In genomic region chr8:26265366-26265765, GRCm38 (mm10) we compare ENCODE assay signal across 11 mouse cellular contexts.
A peak's percentile ranks its signal among the peaks of the same experiment; 100 is the strongest.
DNase-seq lines count a peak whose midpoint lies in the region; ATAC-seq and TF ChIP-seq lines count a peak whose summit lies in the region.
"Had no signal": no experiment of that assay in that cellular context is flagged by ENCODE, and none has a peak within 500 bp of the region (broad histone marks: within the 10 kb centered on the region; RNA-seq: fewer than 3 reads in every experiment).

No protein-coding gene starts in this region.

- no peak overlapping the region for H3K27ac ChIP-seq in lung, postnatal 0 days (ENCODE audit: low read length)
- peak overlapping the region; percentile 54 for H3K27ac ChIP-seq in embryonic fibroblast, embryonic 13.5 days (ENCODE audit: insufficient read depth, low read length)
- peak overlapping the region; percentile 81 for H3K27ac ChIP-seq in limb, embryonic 11.5 days (replicated peaks; ENCODE audit: low read depth, low read length)
- H3K27ac ChIP-seq in neural tube, embryonic 15.5 days (replicated peaks), result peak overlapping the region; percentile 6; the same call in 1 of the 2 replicates

- TF ChIP-seq CTCF in lung, postnatal 0 days (IDR thresholded peaks at IDR 0.05), result no peak
- TF ChIP-seq CTCF in embryonic fibroblast, embryonic 13.5 days (IDR thresholded peaks at IDR 0.05; ENCODE audit: borderline replicate concordance, insufficient read depth, low read length), result no peak

- H3K36me3 ChIP-seq in lung, postnatal 0 days (ENCODE audit: insufficient read depth, low read length), result no peaks in the 10 kb centered on the region
- H3K36me3 ChIP-seq in limb, embryonic 11.5 days (ENCODE audit: control insufficient read depth, insufficient read depth, low read length), result no peaks in the 10 kb centered on the region
- H3K36me3 ChIP-seq in neural tube, embryonic 15.5 days, result no peaks in the 10 kb centered on the region
- H3K36me3 ChIP-seq: heart, embryonic 12.5 days had no signal

- TF ChIP-seq POLR2A in embryonic fibroblast, embryonic 13.5 days (IDR thresholded peaks at IDR 0.05; ENCODE audit: low read depth, low read length), result no peak

- ATAC-seq in lung, postnatal 0 days, result no peak
- peak; percentile 26; the same call in 1 of the 2 replicates for ATAC-seq in limb, embryonic 11.5 days (ENCODE audit: insufficient number of reproducible peaks, low FRiP score, low TSS enrichment, low read depth)
- ATAC-seq in neural tube, embryonic 15.5 days (ENCODE audit: low FRiP score), result peak; percentile 53; the same call in 1 of the 2 replicates

- TF ChIP-seq EP300 in lung, postnatal 0 days (IDR thresholded peaks at IDR 0.05), result no peak

- WGBS in lung, postnatal 0 days, result 59% methylated on average over 8 of the region's 8 CpGs
- 12% methylated on average over 8 of the region's 8 CpGs for WGBS in limb, embryonic 11.5 days
- 10% methylated on average over 8 of the region's 8 CpGs for WGBS in neural tube, embryonic 15.5 days

- no peaks in the 10 kb centered on the region for H3K9me3 ChIP-seq in lung, postnatal 0 days (ENCODE audit: low read length)
- no peaks in the 10 kb centered on the region for H3K9me3 ChIP-seq in limb, embryonic 11.5 days (ENCODE audit: control insufficient read depth, low read length)
- H3K9me3 ChIP-seq in neural tube, embryonic 15.5 days (replicated peaks), result no peaks in the 10 kb centered on the region

- H3K4me2 ChIP-seq in lung, postnatal 0 days (replicated peaks; ENCODE audit: low read depth, low read length), result no peak overlapping the region
- no peak overlapping the region; the same call in 1 of the 2 replicates for H3K4me2 ChIP-seq in limb, embryonic 11.5 days (ENCODE audit: low read depth, severe bottlenecking)
- H3K4me2 ChIP-seq in neural tube, embryonic 15.5 days, result no peak overlapping the region
- H3K4me2 ChIP-seq: heart, embryonic 12.5 days had no signal

- no peaks in the 10 kb centered on the region for H3K27me3 ChIP-seq in lung, postnatal 0 days (replicated peaks; ENCODE audit: insufficient read depth, low read length)
- no peaks in the 10 kb centered on the region for H3K27me3 ChIP-seq in limb, embryonic 11.5 days (ENCODE audit: control insufficient read depth, insufficient read depth, low read length)
- H3K27me3 ChIP-seq in neural tube, embryonic 15.5 days (replicated peaks), result peaks cover 9% of the 10 kb centered on the region; the same call in 1 of the 2 replicates

- no peak overlapping the region for H3K4me3 ChIP-seq in lung, postnatal 0 days (ENCODE audit: low read depth, low read length)
- H3K4me3 ChIP-seq in embryonic fibroblast, embryonic 13.5 days (ENCODE audit: insufficient read depth, low read length), result no peak overlapping the region
- H3K4me3 ChIP-seq in limb, embryonic 11.5 days (ENCODE audit: low read depth, low read length), result no peak overlapping the region
- H3K4me3 ChIP-seq in neural tube, embryonic 15.5 days (replicated peaks), result no peak overlapping the region
- H3K4me3 ChIP-seq: heart, embryonic 12.5 days had no signal

- DNase-seq in lung, postnatal 0 days (ENCODE audit: low spot score), result peak; percentile 18
- no peak for DNase-seq in lung, postnatal 14 days
- DNase-seq in limb, embryonic 11.5 days (ENCODE audit: low spot score), result peak; percentile 74
- no peak for DNase-seq in thymus, postnatal 14 days
- no peak for DNase-seq in spleen, postnatal 10 days (ENCODE audit: low spot score in 2 of 2)
- DNase-seq in cerebellum, adult 8-10 months, result no peak
- DNase-seq: adrenal gland, postnatal 36 days; kidney, adult 18-20 months had no signal

- H3K9ac ChIP-seq in lung, postnatal 0 days (replicated peaks; ENCODE audit: low read depth), result no peak overlapping the region
- peak overlapping the region; percentile 23; the same call in 1 of the 2 replicates for H3K9ac ChIP-seq in limb, embryonic 11.5 days (ENCODE audit: low read length)
- H3K9ac ChIP-seq in neural tube, embryonic 15.5 days (replicated peaks), result no peak overlapping the region
- H3K9ac ChIP-seq: heart, embryonic 12.5 days had no signal

- no peaks in the 10 kb centered on the region for H3K4me1 ChIP-seq in lung, postnatal 0 days (ENCODE audit: insufficient read depth, low read depth, low read length)
- H3K4me1 ChIP-seq in embryonic fibroblast, embryonic 13.5 days (ENCODE audit: control insufficient read depth, insufficient read depth, low read length), result 0 out of 2 replicates have a peak, but pooled peaks cover 4% of the 10 kb centered on the region
- peaks cover 31% of the 10 kb centered on the region for H3K4me1 ChIP-seq in limb, embryonic 11.5 days (ENCODE audit: control insufficient read depth, insufficient read depth, low read length)
- peaks cover 40% of the 10 kb centered on the region for H3K4me1 ChIP-seq in neural tube, embryonic 15.5 days
- H3K4me1 ChIP-seq: heart, embryonic 12.5 days had no signal

Comparison
In these comparisons a context has a peak if more than half of its experiments do, and no peak if none do; other contexts are left out.
1. DNase-seq: peak in lung, postnatal 0 days (single experiment) and limb, embryonic 11.5 days (single experiment); none in lung, postnatal 14 days (single experiment), thymus, postnatal 14 days (single experiment), spleen, postnatal 10 days (0 of 2) and cerebellum, adult 8-10 months (single experiment).